Mouse (Mus musculus): ENCODE measurements at regions not wholly inside any gene's neighbourhood (a gene's known extent, or its start where the extent isn't known, plus 50 kb on each side); places are given as distances from the start of the nearest gene placed in this dataset.

DNA sequence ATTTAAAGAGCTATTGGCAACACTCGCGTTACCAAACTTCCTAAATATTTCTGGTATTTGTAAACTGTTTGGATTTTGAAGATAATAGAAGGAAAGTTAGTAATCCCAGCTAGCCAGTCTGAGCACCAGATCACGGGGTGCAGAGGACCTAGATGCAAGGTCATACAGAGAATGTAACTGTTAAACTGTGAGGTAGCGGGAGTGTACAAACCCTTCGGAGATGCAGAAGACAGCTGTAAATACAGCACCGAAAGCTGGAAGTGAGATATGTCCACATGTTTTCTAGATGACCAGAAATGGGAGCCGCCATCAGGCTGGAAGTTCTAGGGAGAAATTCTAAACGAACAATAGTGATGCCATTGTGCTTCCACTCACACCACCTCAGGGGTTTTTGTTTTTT is 80.5 kb downstream of the Elovl4 start:
- no peak for TF ChIP-seq CTCF (IDR thresholded peaks at IDR 0.05; ENCODE audit: borderline replicate concordance, insufficient read depth, low read depth, low read length)
- TF ChIP-seq POLR2A (IDR thresholded peaks at IDR 0.05; ENCODE audit: borderline replicate concordance, insufficient read depth, low read length), result no peak
